19 mouse cellular contexts compared by ENCODE assay signal in genomic region chr13:39979294-39980061, GRCm38 (mm10).
DNase-seq lines count a peak whose midpoint lies in the region; ATAC-seq lines count a peak whose summit lies in the region.
"Had no signal": no experiment of that assay in that cellular context is flagged by ENCODE, and none has a peak within 500 bp of the region (broad histone marks: within the 10 kb centered on the region; RNA-seq: fewer than 3 reads in every experiment).

No protein-coding gene starts in this region.

- 0 out of 2 replicates have a peak, but pooled peaks cover 5% of the 10 kb centered on the region for H3K4me1 ChIP-seq in hindbrain, embryonic 14.5 days (replicated peaks; ENCODE audit: control insufficient read depth, insufficient read depth, low read length)
- no peaks in the 10 kb centered on the region for H3K4me1 ChIP-seq in hindbrain, embryonic 12.5 days
- no peaks in the 10 kb centered on the region for H3K4me1 ChIP-seq in limb, embryonic 11.5 days (ENCODE audit: control insufficient read depth, insufficient read depth, low read length)
- H3K4me1 ChIP-seq: heart, embryonic 12.5 days; liver, embryonic 15.5 days had no signal

- H3K4me2 ChIP-seq in hindbrain, embryonic 14.5 days (replicated peaks) = peak overlapping the region; percentile 11
- no peak overlapping the region for H3K4me2 ChIP-seq in hindbrain, embryonic 12.5 days (replicated peaks)
- H3K4me2 ChIP-seq in limb, embryonic 11.5 days (ENCODE audit: low read depth, severe bottlenecking) = no peak overlapping the region
- H3K4me2 ChIP-seq: heart, embryonic 12.5 days; liver, embryonic 15.5 days had no signal

- H3K4me3 ChIP-seq in hindbrain, embryonic 14.5 days (replicated peaks; ENCODE audit: low read length) = no peak overlapping the region
- no peak overlapping the region for H3K4me3 ChIP-seq in hindbrain, embryonic 12.5 days
- H3K4me3 ChIP-seq in limb, embryonic 11.5 days (ENCODE audit: low read depth, low read length) = no peak overlapping the region
- H3K4me3 ChIP-seq: erythroblast, embryonic 14.5 days; gastrocnemius, adult 2 months; heart, embryonic 12.5 days; liver, embryonic 15.5 days had no signal

- 58% methylated on average over 18 of the region's 18 CpGs for whole genome bisulfite sequencing in hindbrain, embryonic 14.5 days
- WGBS in hindbrain, embryonic 12.5 days = 68% methylated on average over 18 of the region's 18 CpGs
- 30% methylated on average over 18 of the region's 18 CpGs for WGBS in limb, embryonic 11.5 days

- no peaks in the 10 kb centered on the region for H3K27me3 ChIP-seq in hindbrain, embryonic 14.5 days (ENCODE audit: control insufficient read depth, insufficient read depth, low read length)
- H3K27me3 ChIP-seq in hindbrain, embryonic 12.5 days = no peaks in the 10 kb centered on the region
- H3K27me3 ChIP-seq in limb, embryonic 11.5 days (ENCODE audit: control insufficient read depth, insufficient read depth, low read length) = no peaks in the 10 kb centered on the region
- H3K27me3 ChIP-seq: heart, embryonic 12.5 days; liver, embryonic 15.5 days had no signal

- ATAC-seq in hindbrain, embryonic 14.5 days (ENCODE audit: low FRiP score) = no peak; the same call in 1 of the 2 replicates
- ATAC-seq in hindbrain, embryonic 12.5 days (ENCODE audit: low FRiP score) = no peak
- 0 out of 2 replicates have a peak, but pooled peaks have one; percentile 31 for ATAC-seq in limb, embryonic 11.5 days (ENCODE audit: insufficient number of reproducible peaks, low FRiP score, low TSS enrichment, low read depth)
- no peak for ATAC-seq in inflammation-experienced regulatory T-cells, adult 6 months
- ATAC-seq: forebrain, embryonic 16.5 days; lung, postnatal 0 days had no signal

- H3K9me3 ChIP-seq in hindbrain, embryonic 14.5 days (ENCODE audit: control insufficient read depth, low read length) = no peaks in the 10 kb centered on the region
- H3K9me3 ChIP-seq in hindbrain, embryonic 12.5 days (replicated peaks) = no peaks in the 10 kb centered on the region
- no peaks in the 10 kb centered on the region for H3K9me3 ChIP-seq in limb, embryonic 11.5 days (ENCODE audit: control insufficient read depth, low read length)
- H3K9me3 ChIP-seq: heart, embryonic 12.5 days; liver, embryonic 15.5 days had no signal

- no peak overlapping the region for H3K27ac ChIP-seq in hindbrain, embryonic 14.5 days
- no peak overlapping the region for H3K27ac ChIP-seq in hindbrain, embryonic 12.5 days
- no peak overlapping the region for H3K27ac ChIP-seq in limb, embryonic 11.5 days (replicated peaks; ENCODE audit: low read depth, low read length)
- H3K27ac ChIP-seq: gastrocnemius, adult 2 months; liver, embryonic 15.5 days had no signal

- DNase-seq in hindbrain, embryonic 14.5 days (ENCODE audit: low spot score) = peak; percentile 34
- DNase-seq in retina, postnatal 1 day = peak; percentile 53
- no peak for DNase-seq in retina, embryonic 14.5 days (ENCODE audit: low spot score)
- DNase-seq in limb, embryonic 11.5 days (ENCODE audit: low spot score) = peak; percentile 48
- DNase-seq in layer of hippocampus, adult 11-12 months (ENCODE audit: low spot score) = no peak
- no peak for DNase-seq in right cerebral cortex, postnatal 25 days
- DNase-seq: adrenal gland, adult 8-10 months; cerebellum, adult 11-12 months; gastrocnemius, adult 2 months; kidney, adult 18-20 months; kidney, postnatal 4 days; thymus, adult 2 months had no signal

- H3K36me3 ChIP-seq in hindbrain, embryonic 14.5 days (replicated peaks; ENCODE audit: control insufficient read depth, insufficient read depth) = no peaks in the 10 kb centered on the region
- no peaks in the 10 kb centered on the region for H3K36me3 ChIP-seq in hindbrain, embryonic 12.5 days
- H3K36me3 ChIP-seq in limb, embryonic 11.5 days (ENCODE audit: control insufficient read depth, insufficient read depth, low read length) = no peaks in the 10 kb centered on the region
- H3K36me3 ChIP-seq: heart, embryonic 12.5 days; liver, embryonic 15.5 days had no signal

- no peak overlapping the region for H3K9ac ChIP-seq in hindbrain, embryonic 14.5 days
- H3K9ac ChIP-seq in hindbrain, embryonic 12.5 days = no peak overlapping the region
- no peak overlapping the region for H3K9ac ChIP-seq in limb, embryonic 11.5 days (ENCODE audit: low read length)
- H3K9ac ChIP-seq: heart, embryonic 12.5 days; liver, embryonic 15.5 days had no signal

Comparison
In these comparisons a context has a peak if more than half of its experiments do, and no peak if none do; other contexts are left out.
1. DNase-seq: peak in hindbrain, embryonic 14.5 days (single experiment), retina, postnatal 1 day (single experiment) and limb, embryonic 11.5 days (single experiment); none in retina, embryonic 14.5 days (single experiment), layer of hippocampus, adult 11-12 months (single experiment) and right cerebral cortex, postnatal 25 days (single experiment).